Comparison of ENCODE assay signal across 8 mouse cellular contexts in the genomic region with DNA sequence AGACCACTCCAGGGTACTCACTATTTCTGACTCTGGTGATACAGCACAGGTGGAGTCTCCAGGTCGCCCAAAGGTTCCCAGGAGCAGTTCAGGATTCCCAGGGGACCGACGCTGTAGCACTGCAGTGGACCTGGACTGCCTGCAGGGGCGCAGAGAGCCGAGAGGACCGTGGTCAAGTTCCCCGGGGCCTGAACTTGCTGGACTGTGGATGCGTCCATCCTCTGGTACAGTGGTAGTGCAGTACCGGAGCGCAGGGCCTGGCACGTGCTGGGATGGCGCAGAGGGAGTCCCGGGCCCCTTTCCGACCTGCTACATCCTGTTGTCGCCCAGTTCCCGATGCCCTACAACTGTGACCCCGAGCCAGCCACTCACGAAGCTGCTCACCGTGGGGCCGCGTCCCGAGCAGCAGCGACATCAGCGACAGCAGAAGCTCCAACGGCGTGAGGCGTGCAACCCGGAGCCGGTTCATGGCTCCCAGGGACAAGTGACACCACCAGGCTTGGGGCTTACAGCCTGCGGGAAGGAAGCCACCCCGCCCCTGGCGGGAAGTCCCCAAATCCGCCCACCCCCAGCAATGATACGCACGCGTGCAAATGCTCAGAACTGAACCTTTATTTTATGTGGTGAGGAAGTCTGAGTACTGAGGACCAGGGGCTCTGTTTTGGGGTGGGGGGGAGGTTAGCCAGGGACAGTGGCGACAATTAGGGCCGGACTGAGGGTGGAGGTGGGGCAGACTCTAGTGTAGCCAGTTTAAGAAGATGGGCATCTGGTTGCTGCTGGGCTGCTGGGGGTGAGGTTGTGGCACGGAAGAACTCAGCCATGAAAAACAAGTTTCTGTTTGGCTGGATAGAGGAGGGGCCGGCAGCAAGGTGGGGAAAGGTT. TPM values are rescaled to one million over a fixed set of nuclear protein-coding genes. Genes with fewer than 3 reads are reported as not detected.
DNase-seq lines count a peak whose midpoint lies in the region; ATAC-seq and TF ChIP-seq lines count a peak whose summit lies in the region.

A gene (minus strand): TSS at position 524 of the 882 bp plus-strand sequence.

- peak; percentile 69 for ATAC-seq in forebrain, embryonic 12.5 days (ENCODE audit: low FRiP score)

- H3K4me3 ChIP-seq in E14TG2a.4 (replicated peaks; ENCODE audit: low read length), result peak within 1 kb of the TSS; percentile 76
- peak within 1 kb of the TSS; percentile 37 for H3K4me3 ChIP-seq in forebrain, embryonic 12.5 days (replicated peaks)

- H3K27ac ChIP-seq in forebrain, embryonic 12.5 days, result no peak within 1 kb of the TSS

- H3K36me3 ChIP-seq in E14TG2a.4 (ENCODE audit: insufficient read depth, low read length), result no peaks in the 10 kb centered on the region
- H3K36me3 ChIP-seq in forebrain, embryonic 12.5 days (replicated peaks), result no peaks in the 10 kb centered on the region

- 0 out of 2 replicates have a peak within 1 kb of the TSS, but pooled peaks have one; percentile 3 for H3K9ac ChIP-seq in forebrain, embryonic 12.5 days

- peak; percentile 37 for DNase-seq in adrenal gland, adult 8-10 months
- DNase-seq in heart, postnatal 25 days (ENCODE audit: low spot score), result peak; percentile 54
- DNase-seq in kidney, postnatal 4 days, result peak; percentile 84 to 89
- DNase-seq in lung, postnatal 4 days, result peak; percentile 77 to 83
- peak; percentile 13 to 31 for DNase-seq in right cerebral cortex, adult 2 months (ENCODE audit: low spot score in 2 of 2)
- DNase-seq in urinary bladder, postnatal 36 days (ENCODE audit: low spot score in 2 of 2), result peak; percentile 41 to 66

- WGBS in forebrain, embryonic 12.5 days, result 5% methylated on average over 40 of the region's 40 CpGs

- H3K4me1 ChIP-seq in E14TG2a.4 (replicated peaks; ENCODE audit: low read depth, low read length), result peaks cover 52% of the 10 kb centered on the region
- peaks cover 23% of the 10 kb centered on the region for H3K4me1 ChIP-seq in forebrain, embryonic 12.5 days

- H3K4me2 ChIP-seq in forebrain, embryonic 12.5 days, result peak within 1 kb of the TSS; percentile 62

- no peaks in the 10 kb centered on the region for H3K9me3 ChIP-seq in E14TG2a.4 (ENCODE audit: low read length)
- H3K9me3 ChIP-seq in forebrain, embryonic 12.5 days, result no peaks in the 10 kb centered on the region

- peak; percentile 51 for TF ChIP-seq CTCF in E14TG2a.4 (conservative IDR thresholded peaks at IDR 0.05; ENCODE audit: low read length)

- intact Hi-C loops in heart, postnatal 25 days (cut with DNase I), result loop anchor here (2.0 to 5.0 kb wide), 3 partner anchors 22 to 140 kb away; a partner anchor contains a TSS

- peaks cover 62% of the 10 kb centered on the region for H3K27me3 ChIP-seq in E14TG2a.4 (ENCODE audit: insufficient read depth, low read length)
- H3K27me3 ChIP-seq in forebrain, embryonic 12.5 days, result peaks cover 86% of the 10 kb centered on the region

RNA-seq across cellular contexts. Expression of the gene that starts here (rescaled TPM):
- total RNA-seq in adrenal gland, adult 8-10 months (2022), result 1 to 10 TPM; 1.9 to 3.1 (median 2.8) TPM
- 0.09 and 0.24 TPM in 2 replicates for polyA plus RNA-seq in forebrain, embryonic 12.5 days (2016; fragmentation: Nextera tagmentation; extraction: Ambion mirVana)
- 1 to 10 TPM; 4.0 to 4.2 TPM for total RNA-seq in heart, postnatal 25 days (2021)

Comparison
In these comparisons a context has a peak if more than half of its experiments do, and no peak if none do; other contexts are left out.
1. Peak in ATAC-seq, H3K4me3 ChIP-seq, H3K9ac ChIP-seq and H3K4me2 ChIP-seq in forebrain, embryonic 12.5 days; RNA of the gene not detected or under 1 TPM.
2. DNase-seq: peak in every context shown above with its lines; median percentile 86 in kidney, postnatal 4 days; 80 in lung, postnatal 4 days; 54 in heart, postnatal 25 days; 54 in urinary bladder, postnatal 36 days; 37 in adrenal gland, adult 8-10 months; 22 in right cerebral cortex, adult 2 months.